Mouse (Mus musculus): ENCODE results near the gene Psmb6. TPM values are rescaled to one million over a fixed set of nuclear protein-coding genes. Genes with fewer than 3 reads are reported as not detected.

Gene Psmb6
- total RNA-seq, 1 experiment from 2014 or later, result 270 TPM

DNA sequence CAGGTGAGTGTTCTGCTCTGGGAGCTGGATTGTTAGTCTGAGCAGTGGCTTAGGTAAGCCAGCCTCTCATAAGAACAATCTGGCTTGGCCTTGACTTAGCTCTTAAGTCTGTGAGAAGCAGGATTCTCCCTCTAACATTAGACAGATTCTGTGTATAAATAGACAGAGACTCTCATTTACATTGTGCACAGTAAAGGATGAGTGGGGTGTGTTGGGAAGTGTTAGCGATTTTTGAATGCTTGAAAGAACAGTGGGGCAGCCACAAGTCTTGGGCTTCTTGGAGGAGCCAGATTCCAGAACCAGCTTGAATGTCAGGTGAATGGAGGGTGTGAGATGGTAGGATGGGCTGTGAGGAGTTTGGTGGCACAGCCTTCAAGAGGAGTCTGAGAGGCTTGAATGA, 46.5 kb downstream of the Psmb6 start:
- DNase-seq, result no peak

DNA sequence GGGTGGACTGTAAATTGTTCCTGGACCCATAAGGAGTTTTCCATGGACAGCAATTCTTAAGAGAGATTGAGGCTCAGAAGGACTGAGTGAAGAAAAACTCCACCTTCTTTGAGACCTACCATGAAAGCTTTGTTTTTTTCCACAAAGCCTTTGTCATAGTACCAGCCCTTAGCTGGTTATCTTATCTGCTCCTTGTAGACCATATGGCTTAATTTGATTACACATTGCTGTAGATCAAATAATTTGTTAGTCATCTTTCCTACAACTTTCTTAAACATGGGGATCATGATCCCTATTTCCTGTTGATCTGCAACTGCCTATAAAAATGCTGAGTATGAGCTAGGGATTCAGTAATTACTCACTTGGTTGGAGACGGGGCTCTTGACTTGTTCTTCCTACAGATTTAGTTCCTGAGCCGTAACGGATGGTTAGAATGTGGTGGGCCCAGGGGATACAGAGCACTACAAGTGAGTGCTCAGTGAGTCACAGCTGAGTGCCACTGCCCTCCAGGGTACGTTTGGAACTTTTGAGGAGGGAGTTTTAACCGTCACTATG, 47.3 kb downstream of the Psmb6 start:
- no peak for DNase-seq

DNA sequence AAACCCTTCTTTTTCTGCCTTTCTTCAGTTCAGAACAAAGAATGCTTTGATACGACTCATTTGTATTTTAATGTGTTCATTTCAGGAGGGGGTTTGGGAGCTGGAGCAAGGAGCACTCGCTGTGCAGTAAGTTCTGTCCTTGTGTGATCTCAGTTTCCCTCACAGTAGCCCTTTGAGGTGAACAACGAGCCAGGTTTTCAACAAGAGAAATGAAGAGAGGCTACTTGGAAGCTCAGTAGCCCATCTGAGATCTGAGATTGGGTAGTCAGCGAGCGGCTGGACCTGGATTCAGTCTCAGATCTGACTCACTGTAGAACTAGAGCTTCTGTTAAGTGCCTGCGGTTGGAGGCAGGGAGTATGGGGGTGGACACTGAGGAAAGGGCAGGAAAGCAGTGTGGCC, 48.7 kb downstream of the Psmb6 start:
- DNase-seq, result no peak

DNA sequence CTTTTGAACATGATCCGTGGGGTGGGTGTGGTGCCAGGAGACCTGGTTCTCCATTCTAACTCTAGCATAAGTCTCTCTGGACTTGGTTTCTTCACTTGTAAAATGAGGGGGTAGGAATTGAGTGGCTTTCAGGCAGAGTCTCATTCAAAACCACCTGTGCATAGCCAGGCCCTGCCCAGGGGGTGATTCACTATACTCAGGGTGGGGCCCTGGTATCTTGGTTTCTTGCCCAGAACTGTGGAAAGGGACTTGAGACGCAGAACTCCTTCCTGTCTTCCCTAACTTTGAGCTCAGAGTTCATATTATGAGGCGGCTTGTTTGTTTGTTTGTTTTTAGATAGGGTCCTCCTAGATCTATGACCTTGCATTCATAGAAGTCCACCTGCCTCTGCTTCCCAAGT, 52.0 kb downstream of the Psmb6 start:
- no peak for DNase-seq

Other genes starting within 250 kb of the Psmb6 start
- not detected in 2 replicates for gene Alox12e, start 202.7 kb upstream of the Psmb6 start, total RNA-seq (2021)
- 2.1 and 2.7 TPM in 2 replicates for gene Alox15, start 173.3 kb upstream of the Psmb6 start, total RNA-seq (2021)
- gene Pelp1, start 115.3 kb upstream of the Psmb6 start, total RNA-seq (2021), result 23.3 and 26.7 TPM in 2 replicates
- gene Arrb2, start 92.7 kb upstream of the Psmb6 start, total RNA-seq (2021), result 17.1 and 29.9 TPM in 2 replicates
- 23.0 and 25.4 TPM in 2 replicates for gene Med11, start 73.4 kb upstream of the Psmb6 start, total RNA-seq (2021)
- 1.5 and 1.8 TPM in 2 replicates for gene Zmynd15, start 65.9 kb upstream of the Psmb6 start, total RNA-seq (2021)
- 5.5 and 7.1 TPM in 2 replicates for gene Cxcl16, start 65.4 kb upstream of the Psmb6 start, total RNA-seq (2021)
- gene Tm4sf5, start 20.1 kb upstream of the Psmb6 start, total RNA-seq (2021), result not detected in 2 replicates
- not detected in 2 replicates for gene Vmo1, start 10.8 kb upstream of the Psmb6 start, total RNA-seq (2021)
- 1.2 TPM in 1 of 2 replicates, not detected in the other for gene Gltpd2, start 6.2 kb upstream of the Psmb6 start, total RNA-seq (2021)
- not detected in 2 replicates for gene Gm40193, start 7.6 kb downstream of the Psmb6 start, total RNA-seq (2021)
- gene Pld2, start 14.7 kb downstream of the Psmb6 start, total RNA-seq (2021), result 8.7 and 14.5 TPM in 2 replicates
- gene Mink1, start 37.5 kb downstream of the Psmb6 start, total RNA-seq (2021), result 45.7 and 58.9 TPM in 2 replicates
- gene 4930544D05Rik, start 90.5 kb downstream of the Psmb6 start, total RNA-seq (2021), result not detected in 2 replicates
- not detected in 2 replicates for gene Chrne, start 93.8 kb downstream of the Psmb6 start, total RNA-seq (2021)
- not detected in 2 replicates for gene Gp1ba, start 113.8 kb downstream of the Psmb6 start, total RNA-seq (2021)
- 92.7 and 106 TPM in 2 replicates for gene Rnf167, start 121.9 kb downstream of the Psmb6 start, total RNA-seq (2021)
- 122 and 146 TPM in 2 replicates for gene Slc25a11, start 122.1 kb downstream of the Psmb6 start, total RNA-seq (2021)
- 922 and 959 TPM in 2 replicates for gene Pfn1, start 129.3 kb downstream of the Psmb6 start, total RNA-seq (2021)
- 17.9 and 28.3 TPM in 2 replicates for gene Eno3, start 131.8 kb downstream of the Psmb6 start, total RNA-seq (2021)
- gene Spag7, start 144.0 kb downstream of the Psmb6 start, total RNA-seq (2021), result 88.3 and 97.4 TPM in 2 replicates
- gene Camta2, start 162.7 kb downstream of the Psmb6 start, total RNA-seq (2021), result 50.2 and 51.3 TPM in 2 replicates
- 9.1 and 12.2 TPM in 2 replicates for gene Inca1, start 174.8 kb downstream of the Psmb6 start, total RNA-seq (2021)
- 173 and 182 TPM in 2 replicates for gene Kif1c, start 175.2 kb downstream of the Psmb6 start, total RNA-seq (2021)
- 10.8 and 13.4 TPM in 2 replicates for gene Zfp3, start 238.8 kb downstream of the Psmb6 start, total RNA-seq (2021)

All from adrenal gland, postnatal 25 days (tissue).